Mouse (Mus musculus) lung, adult 2 months (tissue): Measurements from ENCODE around the gene Myt1l.

Experiments used
- CTCF ChIP-seq: fragments of 200-500 bp; IDR thresholded peaks from 2 replicates; pipeline ENCODE4 v1.5.1; 2011; ENCODE audit warnings: mild to moderate bottlenecking, low read length, control low read depth; ENCODE audit not compliant: insufficient read depth
- POLR2A ChIP-seq: fragments of 200-500 bp; IDR thresholded peaks from 2 replicates; pipeline ENCODE4 v1.6.1; 2011; ENCODE audit warnings: low read depth, mild to moderate bottlenecking, control low read depth, low read length, borderline replicate concordance; ENCODE audit errors: extremely low read depth

GRCm38 (mm10) chr12:29921481-29921880 lies 393.3 kb downstream of the Myt1l start:
- TF ChIP-seq CTCF: no peak
- TF ChIP-seq POLR2A: no peak
